Mouse (Mus musculus) ES-E14 (cell line): Measurements from ENCODE around the gene Pitpnm1. TPM values are rescaled to one million over a fixed set of nuclear protein-coding genes. Genes with fewer than 3 reads are reported as not detected.

Experiments
- DNase-seq: peaks from one replicate; pipeline ENCODE4 v3.0.0-alpha.2; 2013; ENCODE audit warnings: low read depth, low spot score
- H3K27ac ChIP-seq: 2 replicates; pipeline ENCODE4 v1.5.1; 2012; ENCODE audit warnings: low read depth, mild to moderate bottlenecking, low read length, moderate library complexity, mixed read lengths; ENCODE audit not compliant: poor library complexity, insufficient read depth, severe bottlenecking
- H3K36me3 ChIP-seq: 2 replicates; pipeline ENCODE4 v1.6.1; 2012; ENCODE audit warnings: mild to moderate bottlenecking, low read length, moderate library complexity, mixed read lengths; ENCODE audit not compliant: control insufficient read depth, poor library complexity, insufficient read depth, severe bottlenecking
- H3K4me1 ChIP-seq, 2 experiments: fragments of 150-350 bp in 1 of 2; sonication (generic) in 1 of 2; 2 replicates each; pipeline ENCODE4 v1.6.1; 2012; ENCODE audit warnings: low read length in 2 of 2, mild to moderate bottlenecking in 1 of 2, mixed read lengths in 1 of 2; ENCODE audit not compliant: control insufficient read depth in 2 of 2, insufficient read depth in 2 of 2, poor library complexity in 1 of 2
- H3K4me3 ChIP-seq, 2 experiments: fragments of 150-350 bp in 1 of 2; sonication (generic) in 1 of 2; 2 replicates each; pipeline ENCODE4 v1.5.1; 2012; ENCODE audit warnings: low read length in 2 of 2, low read depth in 1 of 2, mild to moderate bottlenecking in 1 of 2, mixed read lengths in 1 of 2; ENCODE audit not compliant: insufficient read depth in 1 of 2, poor library complexity in 1 of 2, severe bottlenecking in 1 of 2
- H3K9ac ChIP-seq: 2 replicates; pipeline ENCODE4 v1.6.1; 2012; ENCODE audit warnings: low read depth, mild to moderate bottlenecking, low read length, mixed read lengths; ENCODE audit not compliant: poor library complexity, insufficient read depth, severe bottlenecking
- H3K9me3 ChIP-seq: fragments of 150-350 bp; sonication (generic); 2 replicates; pipeline ENCODE4 v1.6.1; 2012; ENCODE audit warnings: low read depth, mild to moderate bottlenecking, low read length; ENCODE audit not compliant: control insufficient read depth, insufficient read depth
- CHD2 ChIP-seq: IDR thresholded peaks from 2 replicates; pipeline ENCODE4 v1.6.1; 2014; ENCODE audit warnings: mild to moderate bottlenecking, low read depth, low read length, inconsistent platforms
- HCFC1 ChIP-seq: IDR thresholded peaks from 2 replicates; pipeline ENCODE4 v1.6.1; 2012; ENCODE audit warnings: low read length, inconsistent platforms, borderline replicate concordance; ENCODE audit not compliant: insufficient read depth
- MAFK ChIP-seq: IDR thresholded peaks from 2 replicates; pipeline ENCODE4 v1.6.1; 2014; ENCODE audit warnings: mild to moderate bottlenecking, low read depth, low read length, inconsistent platforms; ENCODE audit not compliant: insufficient read depth
- ZC3H11A ChIP-seq: IDR thresholded peaks from 2 replicates; pipeline ENCODE4 v1.6.1; 2012; ENCODE audit warnings: low read depth, mild to moderate bottlenecking, inconsistent platforms, low read length, borderline replicate concordance
- ZNF384 ChIP-seq: IDR thresholded peaks from 2 replicates; pipeline ENCODE4 v1.6.1; 2012; ENCODE audit warnings: low read depth, low read length, inconsistent platforms
- in situ Hi-C, 2 experiments: fragments of 600-800 bp; cut with MboI; formaldehyde crosslinking; loops; one replicate each; pipeline ENCODE4 v1.15.1; 2025; ENCODE audit warnings: low sequenced_read_pairs in 2 of 2, inconsistent platforms in 1 of 2; ENCODE audit not compliant: unreplicated experiment in 2 of 2
- total RNA-seq: library from RNA; depleted of rRNA; stranded (reverse); fragments of 300-350 nt; gene quantifications from 2 replicates; pipeline ENCODE4 v1.2.3, GENCODE M21; 2012

The Pitpnm1 gene
- total RNA-seq, 1 experiment: 10.5 TPM

DNA sequence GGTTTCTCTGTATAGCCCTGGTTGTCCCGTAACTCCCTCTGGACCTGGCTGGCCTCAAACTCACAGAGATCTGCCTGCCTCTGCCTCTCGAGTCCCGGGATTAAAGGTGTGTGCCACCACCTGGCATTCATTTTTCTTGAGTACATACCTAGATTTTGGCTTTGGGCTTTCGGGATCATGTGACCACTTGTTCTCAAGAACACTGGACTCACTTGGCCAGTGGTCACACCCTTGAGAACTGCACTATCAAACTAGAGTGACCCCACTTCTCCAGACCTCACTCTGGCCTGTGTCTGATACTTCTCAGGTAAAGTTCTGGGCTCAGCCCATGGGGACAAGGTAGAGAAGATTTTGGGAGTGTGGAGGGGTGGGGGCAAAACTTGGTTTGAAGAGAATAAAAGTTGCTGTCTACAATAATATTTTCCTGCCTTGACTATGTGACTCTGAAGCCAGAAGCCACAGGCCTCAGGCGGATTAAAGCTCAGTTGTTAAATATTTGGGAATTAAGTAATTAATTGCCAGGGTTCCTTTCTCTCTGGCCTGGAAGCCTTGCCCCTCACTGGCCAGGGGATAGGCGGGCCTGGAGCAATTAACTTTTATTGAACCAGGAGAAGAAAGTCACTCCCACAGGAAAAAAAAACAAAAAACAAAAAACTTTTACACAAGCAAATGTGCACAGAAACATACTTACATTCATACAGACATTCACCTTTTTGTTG, 26.9 kb upstream of the Pitpnm1 start:
- no peak for DNase-seq
- Histone ChIP-seq H3K4me3 (no peak overlapping the region), H3K36me3 (no peaks in the 10 kb centered on the region), H3K27ac (no peak overlapping the region), H3K9ac (no peak overlapping the region), H3K4me1 (0 out of 4 replicates have a peak, but pooled peaks cover 0 to 5% of the 10 kb centered on the region in 2 experiments), H3K9me3 (no peaks in the 10 kb centered on the region)
- TF ChIP-seq ZC3H11A: no peak
- TF ChIP-seq ZNF384: no peak
- TF ChIP-seq MAFK: no peak
- TF ChIP-seq CHD2: no peak
- TF ChIP-seq HCFC1: no peak
- in situ Hi-C loops: no loop called here

DNA sequence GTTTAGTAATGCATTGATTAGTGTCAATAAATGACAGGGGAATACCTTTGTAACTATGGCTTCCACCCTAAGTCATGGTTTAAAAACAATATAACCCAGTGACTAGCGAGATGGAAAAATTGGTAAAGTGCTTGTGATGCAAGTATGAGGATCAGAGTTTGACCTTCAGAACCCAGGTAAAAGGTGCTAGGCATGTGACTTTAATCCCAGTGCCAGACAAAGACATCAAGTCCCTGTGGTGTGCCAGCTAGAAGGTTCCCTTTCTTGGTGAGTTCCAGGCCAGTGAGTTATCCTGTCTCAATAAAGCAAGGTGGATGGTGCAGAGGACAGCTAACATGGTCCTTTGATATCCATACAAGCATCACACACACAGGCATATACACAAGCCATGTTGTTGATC, 24.3 kb upstream of the Pitpnm1 start:
- no peak overlapping the region for H3K4me3 ChIP-seq
- H3K4me1 ChIP-seq: 0 out of 4 replicates have a peak, but pooled peaks cover 0 to 5% of the 10 kb centered on the region in 2 experiments
- no peak for TF ChIP-seq ZNF384
- no peak for TF ChIP-seq ZC3H11A
- TF ChIP-seq MAFK: no peak
- TF ChIP-seq HCFC1: no peak
- TF ChIP-seq CHD2: no peak
- H3K9me3 ChIP-seq: no peaks in the 10 kb centered on the region
- no peak for DNase-seq
- no peak overlapping the region for H3K9ac ChIP-seq
- no peak overlapping the region for H3K27ac ChIP-seq
- H3K36me3 ChIP-seq: no peaks in the 10 kb centered on the region
- in situ Hi-C loops: no loop called here

DNA sequence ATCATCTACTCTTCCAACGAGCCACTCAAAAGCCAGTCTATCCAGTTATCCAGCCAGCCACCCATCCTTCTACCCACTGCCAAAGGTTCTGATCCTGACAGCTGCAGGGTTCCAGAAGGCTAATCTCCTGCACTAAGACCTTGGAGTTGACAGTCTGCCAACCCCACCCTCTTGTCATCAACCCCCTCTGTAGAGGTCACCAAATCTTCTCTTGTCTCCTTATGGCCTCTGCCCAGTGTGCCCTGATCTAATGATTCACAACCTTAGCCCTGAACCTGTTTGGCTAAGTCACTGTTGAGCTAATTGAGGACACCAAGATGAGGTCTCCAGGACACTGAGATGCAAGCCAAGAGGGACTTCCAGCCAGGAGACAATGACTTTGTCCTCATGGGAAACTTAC, 20.2 kb upstream of the Pitpnm1 start:
- no peaks in the 10 kb centered on the region for H3K36me3 ChIP-seq
- H3K4me3 ChIP-seq: no peak overlapping the region
- H3K4me1 ChIP-seq: peaks cover 0 to 9% of the 10 kb centered on the region in 2 experiments; a peak in 1 of 4 replicates
- in situ Hi-C loops: no loop called here
- H3K9ac ChIP-seq: no peak overlapping the region
- no peak overlapping the region for H3K27ac ChIP-seq
- no peak for DNase-seq
- no peaks in the 10 kb centered on the region for H3K9me3 ChIP-seq
- TF ChIP-seq MAFK: no peak
- no peak for TF ChIP-seq ZNF384
- TF ChIP-seq ZC3H11A: no peak
- TF ChIP-seq CHD2: no peak
- TF ChIP-seq HCFC1: no peak

DNA sequence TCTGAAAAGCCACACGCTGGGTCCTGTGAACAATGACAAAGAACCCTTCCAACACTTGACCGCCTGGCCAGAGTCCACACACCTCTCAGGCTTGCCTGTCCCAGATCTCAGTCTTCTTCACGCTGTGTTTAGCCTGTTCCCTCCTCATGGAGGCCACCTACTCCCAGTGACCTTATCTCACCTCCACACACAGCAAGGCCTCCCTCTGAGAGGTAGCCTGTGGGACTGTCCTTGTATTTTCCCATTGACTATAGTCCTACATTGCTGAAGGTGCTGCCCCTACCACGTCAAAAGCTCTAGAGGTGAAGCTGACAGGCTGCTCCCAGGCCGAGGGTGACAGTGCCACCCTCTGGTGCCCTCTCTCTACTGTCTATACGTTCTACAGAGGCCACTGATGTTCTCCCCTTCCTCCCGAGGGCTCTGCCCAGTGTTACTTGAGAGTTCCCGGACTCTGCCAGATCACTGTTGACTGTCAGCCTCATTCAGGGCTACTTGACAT, 19.2 kb upstream of the Pitpnm1 start:
- Histone ChIP-seq H3K4me1 (peaks cover 0 to 9% of the 10 kb centered on the region in 2 experiments; a peak in 1 of 4 replicates), H3K9ac (no peak overlapping the region), H3K36me3 (no peaks in the 10 kb centered on the region), H3K4me3 (no peak overlapping the region), H3K27ac (no peak overlapping the region), H3K9me3 (no peaks in the 10 kb centered on the region)
- TF ChIP-seq HCFC1: no peak
- in situ Hi-C loops: no loop called here
- DNase-seq: no peak

DNA sequence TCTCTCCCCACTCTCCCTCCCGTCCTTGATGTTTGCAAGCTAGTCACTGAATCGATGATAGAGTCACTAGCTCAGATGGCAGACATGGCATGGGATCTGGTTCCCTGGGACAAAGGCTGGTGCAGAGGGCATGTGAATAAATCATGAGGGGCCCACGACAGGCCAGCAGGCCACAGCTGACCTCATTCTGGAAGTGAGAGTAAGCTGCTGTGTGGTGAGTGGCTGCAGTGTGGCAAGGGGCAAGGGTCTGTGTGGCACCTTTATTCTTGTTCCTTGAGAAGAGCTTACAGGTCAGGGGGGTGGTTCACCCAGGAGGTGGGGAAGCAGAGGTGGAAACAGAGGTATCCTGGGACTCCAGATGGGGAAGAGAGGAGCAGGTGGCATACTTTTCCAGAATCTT, 18.4 kb upstream of the Pitpnm1 start, which contains the start of gene Cabp2:
Gene Cabp2 (plus strand): TSS at position 185 of the 400 bp plus-strand sequence.
- DNase-seq: no peak
- Histone ChIP-seq H3K4me3 (no peak within 1 kb of the TSS), H3K36me3 (no peaks in the 10 kb centered on the region), H3K9ac (no peak within 1 kb of the TSS), H3K9me3 (no peaks in the 10 kb centered on the region), H3K27ac (no peak within 1 kb of the TSS), H3K4me1 (peaks cover 0 to 9% of the 10 kb centered on the region in 2 experiments; a peak in 1 of 4 replicates)
- in situ Hi-C loops: no loop called here
- TF ChIP-seq ZNF384: no peak
- TF ChIP-seq MAFK: no peak
- no peak for TF ChIP-seq ZC3H11A
- TF ChIP-seq CHD2: no peak
- TF ChIP-seq HCFC1: no peak
